ENCODE assay signal across 9 mouse cellular contexts in the genomic region with DNA sequence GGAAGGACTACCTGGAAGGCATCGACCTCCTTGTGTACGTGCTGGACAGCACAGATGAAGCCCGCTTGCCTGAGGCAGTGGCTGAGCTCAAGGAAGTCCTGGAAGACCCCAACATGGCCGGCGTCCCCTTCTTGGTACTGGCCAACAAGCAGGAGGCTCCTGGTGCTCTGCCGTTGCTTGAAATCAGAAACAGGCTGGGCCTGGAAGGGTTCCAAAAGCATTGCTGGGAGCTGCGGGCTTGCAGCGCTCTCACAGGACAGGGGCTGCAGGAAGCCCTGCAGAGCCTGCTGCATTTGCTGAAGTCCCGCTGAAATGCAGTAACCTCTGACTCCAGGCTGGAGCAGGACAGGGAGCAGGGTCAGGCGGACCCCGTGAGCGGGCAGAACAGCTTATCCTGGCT. TPM values are rescaled to one million over a fixed set of nuclear protein-coding genes. Genes with fewer than 3 reads are reported as not detected.
DNase-seq lines count a peak whose midpoint lies in the region; ATAC-seq lines count a peak whose summit lies in the region.
"Had no signal": no experiment of that assay in that cellular context is flagged by ENCODE, and none has a peak within 500 bp of the region (broad histone marks: within the 10 kb centered on the region; RNA-seq: fewer than 3 reads in every experiment).

No protein-coding gene starts in this region.

- H3K9ac ChIP-seq in embryonic facial prominence, embryonic 13.5 days: peak overlapping the region; percentile 40; the same call in 1 of the 2 replicates
- no peak overlapping the region for H3K9ac ChIP-seq in liver, embryonic 11.5 days (ENCODE audit: low read depth, low read length)

- DNase-seq in embryonic facial prominence, embryonic 10.5 days (ENCODE audit: low spot score): no peak
- DNase-seq in kidney, postnatal 14 days: peak; percentile 12
- DNase-seq in kidney, adult 8-10 months: no peak
- peak; percentile 61 for DNase-seq in MN1 (ENCODE audit: low spot score)
- no peak for DNase-seq in liver, embryonic 11.5 days (ENCODE audit: low spot score)
- no peak for DNase-seq in spleen, postnatal 4 days (ENCODE audit: low spot score in 2 of 2)
- DNase-seq in cerebellum, adult 11-12 months: no peak
- DNase-seq: spleen, adult 18-20 months had no signal

- H3K36me3 ChIP-seq in embryonic facial prominence, embryonic 13.5 days: no peaks in the 10 kb centered on the region
- no peaks in the 10 kb centered on the region for H3K36me3 ChIP-seq in embryonic facial prominence, embryonic 10.5 days (replicated peaks)
- H3K36me3 ChIP-seq in liver, embryonic 11.5 days (ENCODE audit: control insufficient read depth, insufficient read depth, low read length): no peaks in the 10 kb centered on the region

- WGBS in embryonic facial prominence, embryonic 13.5 days: 54% methylated on average over 12 of the region's 12 CpGs
- WGBS in embryonic facial prominence, embryonic 10.5 days: 76% methylated on average over 12 of the region's 12 CpGs
- 56% methylated on average over 12 of the region's 12 CpGs for WGBS in liver, embryonic 11.5 days

- no peak for ATAC-seq in embryonic facial prominence, embryonic 13.5 days (ENCODE audit: insufficient number of reproducible peaks, insufficient read depth, low FRiP score, low TSS enrichment, low read depth)
- ATAC-seq in liver, embryonic 11.5 days (replicated peaks; ENCODE audit: low FRiP score): no peak

- H3K4me3 ChIP-seq in embryonic facial prominence, embryonic 13.5 days: no peak overlapping the region
- H3K4me3 ChIP-seq in embryonic facial prominence, embryonic 10.5 days: no peak overlapping the region
- H3K4me3 ChIP-seq in liver, embryonic 11.5 days (ENCODE audit: low read depth, low read length): no peak overlapping the region

- H3K4me1 ChIP-seq in embryonic facial prominence, embryonic 13.5 days: peaks cover 18% of the 10 kb centered on the region
- H3K4me1 ChIP-seq in embryonic facial prominence, embryonic 10.5 days: peaks cover 10% of the 10 kb centered on the region; the same call in 1 of the 2 replicates
- 0 out of 2 replicates have a peak, but pooled peaks cover 3% of the 10 kb centered on the region for H3K4me1 ChIP-seq in liver, embryonic 11.5 days (replicated peaks; ENCODE audit: control insufficient read depth, insufficient read depth, low read length)

- H3K4me2 ChIP-seq in embryonic facial prominence, embryonic 13.5 days: peak overlapping the region; percentile 39
- peak overlapping the region; percentile 2; the same call in 1 of the 2 replicates for H3K4me2 ChIP-seq in liver, embryonic 11.5 days

- no peaks in the 10 kb centered on the region for H3K27me3 ChIP-seq in embryonic facial prominence, embryonic 13.5 days
- no peaks in the 10 kb centered on the region for H3K27me3 ChIP-seq in embryonic facial prominence, embryonic 10.5 days (replicated peaks; ENCODE audit: low read depth, poor library complexity, severe bottlenecking)
- H3K27me3 ChIP-seq in liver, embryonic 11.5 days (replicated peaks; ENCODE audit: control insufficient read depth, insufficient read depth, low read length): no peaks in the 10 kb centered on the region

- no peaks in the 10 kb centered on the region for H3K9me3 ChIP-seq in embryonic facial prominence, embryonic 13.5 days
- H3K9me3 ChIP-seq in embryonic facial prominence, embryonic 10.5 days: no peaks in the 10 kb centered on the region
- H3K9me3 ChIP-seq in liver, embryonic 11.5 days (ENCODE audit: control insufficient read depth, low read length): no peaks in the 10 kb centered on the region

- H3K27ac ChIP-seq in embryonic facial prominence, embryonic 13.5 days: peak overlapping the region; percentile 62
- no peak overlapping the region for H3K27ac ChIP-seq in embryonic facial prominence, embryonic 10.5 days (replicated peaks)
- no peak overlapping the region for H3K27ac ChIP-seq in liver, embryonic 11.5 days (ENCODE audit: low read depth, low read length)

RNA-seq across cellular contexts. Expression of a gene that starts 1.4 kb away (rescaled TPM):
- polyA plus RNA-seq in embryonic facial prominence, embryonic 13.5 days (2015; fragmentation: Nextera tagmentation; extraction: Ambion mirVana): 0.65 and 0.69 TPM in 2 replicates
- polyA plus RNA-seq in embryonic facial prominence, embryonic 10.5 days (2016; fragmentation: Nextera tagmentation; extraction: Ambion mirVana): 0.30 and 0.36 TPM in 2 replicates
- polyA plus RNA-seq in liver, embryonic 11.5 days (2014; fragmentation: Nextera tagmentation; extraction: Ambion mirVana): 1.1 and 1.4 TPM in 2 replicates

RNA-seq across cellular contexts. Expression of a gene that starts 49.3 kb away (rescaled TPM):
- 15.8 and 16.0 TPM in 2 replicates for polyA plus RNA-seq in embryonic facial prominence, embryonic 13.5 days (2015; fragmentation: Nextera tagmentation; extraction: Ambion mirVana)
- 9.7 and 10.5 TPM in 2 replicates for polyA plus RNA-seq in embryonic facial prominence, embryonic 10.5 days (2016; fragmentation: Nextera tagmentation; extraction: Ambion mirVana)
- 5.8 and 6.7 TPM in 2 replicates for polyA plus RNA-seq in liver, embryonic 11.5 days (2014; fragmentation: Nextera tagmentation; extraction: Ambion mirVana)

RNA-seq across cellular contexts. Expression of a gene that starts 52.7 kb away (rescaled TPM):
- 0.98 and 1.3 TPM in 2 replicates for polyA plus RNA-seq in embryonic facial prominence, embryonic 13.5 days (2015; fragmentation: Nextera tagmentation; extraction: Ambion mirVana)
- not detected in 2 replicates for polyA plus RNA-seq in embryonic facial prominence, embryonic 10.5 days (2016; fragmentation: Nextera tagmentation; extraction: Ambion mirVana)
- polyA plus RNA-seq in liver, embryonic 11.5 days (2014; fragmentation: Nextera tagmentation; extraction: Ambion mirVana): 0.16 TPM in 1 of 2 replicates, not detected in the other

Comparison
In these comparisons a context has a peak if more than half of its experiments do, and no peak if none do; other contexts are left out.
1. DNase-seq: peak in kidney, postnatal 14 days (single experiment) and MN1 (single experiment); none in embryonic facial prominence, embryonic 10.5 days (single experiment), kidney, adult 8-10 months (0 of 2), liver, embryonic 11.5 days (single experiment), spleen, postnatal 4 days (0 of 2) and cerebellum, adult 11-12 months (single experiment).